Mouse (Mus musculus) right cerebral cortex, postnatal 25 days (tissue): Measurements from ENCODE around the gene Bckdhb.
"Not testable (repeated sequence)": the region's sequence is repeated elsewhere in the genome, so short reads cannot be mapped to it uniquely, and the experiment has no call there.

ENCODE experiments used
- DNase-seq: peaks from one replicate; pipeline ENCODE4 v3.0.0; 2022

Gene Bckdhb

GRCm38 (mm10) chr9:84046961-84047360 lies 122.0 kb downstream of the Bckdhb start:
- DNase-seq, result no peak

GRCm38 (mm10) chr9:84047436-84047835 lies 122.5 kb downstream of the Bckdhb start:
- no peak for DNase-seq

- no peak for DNase-seq
Measured at GRCm38 (mm10) chr9:84049142-84049541, 124.2 kb downstream of the Bckdhb start.

- DNase-seq, result no peak
Measured at GRCm38 (mm10) chr9:84050867-84051635, 126.1 kb downstream of the Bckdhb start.

GRCm38 (mm10) chr9:84055125-84055807 lies 130.3 kb downstream of the Bckdhb start:
- DNase-seq, result no peak

- DNase-seq, result not testable (repeated sequence)
Measured at GRCm38 (mm10) chr9:84060781-84061180, 135.8 kb downstream of the Bckdhb start.

GRCm38 (mm10) chr9:84063617-84064016 lies 138.7 kb downstream of the Bckdhb start:
- no peak for DNase-seq

- DNase-seq, result no peak
Measured at GRCm38 (mm10) chr9:84064113-84064512, 139.2 kb downstream of the Bckdhb start.

- no peak for DNase-seq
Measured at GRCm38 (mm10) chr9:84070247-84070646, 145.3 kb downstream of the Bckdhb start.

- DNase-seq, result no peak
Measured at GRCm38 (mm10) chr9:84070740-84071139, 145.8 kb downstream of the Bckdhb start.

GRCm38 (mm10) chr9:84072534-84072933 lies 147.6 kb downstream of the Bckdhb start:
- no peak for DNase-seq

GRCm38 (mm10) chr9:84073237-84073636 lies 148.3 kb downstream of the Bckdhb start:
- no peak for DNase-seq

- no peak for DNase-seq
Measured at GRCm38 (mm10) chr9:84083551-84083950, 158.6 kb downstream of the Bckdhb start.

- no peak for DNase-seq
Measured at GRCm38 (mm10) chr9:84084686-84085085, 159.7 kb downstream of the Bckdhb start.

- no peak for DNase-seq
Measured at GRCm38 (mm10) chr9:84090316-84091063, 165.5 kb downstream of the Bckdhb start.

GRCm38 (mm10) chr9:84092994-84093393 lies 168.0 kb downstream of the Bckdhb start:
- DNase-seq, result no peak

- no peak for DNase-seq
Measured at GRCm38 (mm10) chr9:84094111-84094510, 169.2 kb downstream of the Bckdhb start.

- no peak for DNase-seq
Measured at GRCm38 (mm10) chr9:84096484-84097015, 171.6 kb downstream of the Bckdhb start.

GRCm38 (mm10) chr9:84103344-84103743 lies 178.4 kb downstream of the Bckdhb start:
- DNase-seq, result no peak

- no peak for DNase-seq
Measured at GRCm38 (mm10) chr9:84106438-84106837, 181.5 kb downstream of the Bckdhb start.

GRCm38 (mm10) chr9:84107045-84107813 lies 182.3 kb downstream of the Bckdhb start:
- no peak for DNase-seq

- DNase-seq, result no peak
Measured at GRCm38 (mm10) chr9:84108534-84108933, 183.6 kb downstream of the Bckdhb start.
